Mouse (Mus musculus): Measurements from ENCODE around the gene Smarcd3. TPM values are rescaled to one million over a fixed set of nuclear protein-coding genes. Genes with fewer than 3 reads are reported as not detected.

Smarcd3 gene
- polyA plus RNA-seq, 1 experiment = 9.0 TPM

DNA sequence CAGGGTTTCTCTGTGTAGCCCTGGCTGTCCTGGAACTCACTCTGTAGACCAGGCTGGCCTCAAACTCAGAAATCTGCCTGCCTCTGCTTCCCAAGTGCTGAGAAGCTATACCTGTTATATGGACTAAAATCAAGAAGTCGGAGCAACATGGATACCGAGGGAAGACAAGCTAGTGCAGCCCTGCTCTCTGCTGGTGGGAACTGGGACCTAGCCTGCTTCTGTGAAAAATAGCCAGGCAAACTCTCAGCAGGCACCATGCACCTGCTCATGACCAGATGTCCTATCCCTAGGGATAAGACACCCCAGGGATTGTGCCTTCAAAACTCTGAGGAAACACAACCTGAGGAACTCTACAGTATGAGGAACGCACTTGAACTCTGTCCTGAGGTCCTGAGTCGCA lies 12.8 kb upstream of the Smarcd3 start:
- WGBS = 77% methylated on average over 4 of the region's 4 CpGs
- TF ChIP-seq CTCF (IDR thresholded peaks at IDR 0.05; ENCODE audit: extremely low read depth, insufficient read length, insufficient replicate concordance, low read depth, low read length) (no peak), POLR2A (IDR thresholded peaks at IDR 0.05; ENCODE audit: low read depth, low read length) (no peak)
- no peaks in the 10 kb centered on the region; the same call in 1 of the 2 replicates for H3K27me3 ChIP-seq (ENCODE audit: control insufficient read depth, insufficient read depth, low read length)
- no peak overlapping the region for H3K4me3 ChIP-seq (ENCODE audit: low read depth, low read length)
- 0 out of 2 replicates have a peak, but pooled peaks cover 2% of the 10 kb centered on the region for H3K4me1 ChIP-seq (ENCODE audit: control insufficient read depth, insufficient read depth, insufficient read length, low read length)
- no peaks in the 10 kb centered on the region for H3K36me3 ChIP-seq (ENCODE audit: control insufficient read depth, insufficient read depth, low read length)
- H3K27ac ChIP-seq (ENCODE audit: insufficient read depth, low read depth, low read length) = no peak overlapping the region

- Histone ChIP-seq H3K36me3 (ENCODE audit: control insufficient read depth, insufficient read depth, low read length) (no peaks in the 10 kb centered on the region), H3K4me1 (ENCODE audit: control insufficient read depth, insufficient read depth, insufficient read length, low read length) (0 out of 2 replicates have a peak, but pooled peaks cover 2% of the 10 kb centered on the region), H3K27ac (ENCODE audit: insufficient read depth, low read depth, low read length) (no peak overlapping the region), H3K4me3 (ENCODE audit: low read depth, low read length) (no peak overlapping the region), H3K27me3 (ENCODE audit: control insufficient read depth, insufficient read depth, low read length) (no peaks in the 10 kb centered on the region; the same call in 1 of the 2 replicates)
- 74% methylated on average over 6 of the region's 6 CpGs for WGBS
- no peak for TF ChIP-seq POLR2A (IDR thresholded peaks at IDR 0.05; ENCODE audit: low read depth, low read length)
- TF ChIP-seq CTCF (IDR thresholded peaks at IDR 0.05; ENCODE audit: extremely low read depth, insufficient read length, insufficient replicate concordance, low read depth, low read length) = no peak
Measured at GRCm38 (mm10) chr5:24635526-24636141, 11.4 kb upstream of the Smarcd3 start.

- TF ChIP-seq CTCF (IDR thresholded peaks at IDR 0.05; ENCODE audit: extremely low read depth, insufficient read length, insufficient replicate concordance, low read depth, low read length) = no peak
- no peak for TF ChIP-seq POLR2A (IDR thresholded peaks at IDR 0.05; ENCODE audit: low read depth, low read length)
Measured at GRCm38 (mm10) chr5:24635093-24635492, 10.9 kb upstream of the Smarcd3 start.

DNA sequence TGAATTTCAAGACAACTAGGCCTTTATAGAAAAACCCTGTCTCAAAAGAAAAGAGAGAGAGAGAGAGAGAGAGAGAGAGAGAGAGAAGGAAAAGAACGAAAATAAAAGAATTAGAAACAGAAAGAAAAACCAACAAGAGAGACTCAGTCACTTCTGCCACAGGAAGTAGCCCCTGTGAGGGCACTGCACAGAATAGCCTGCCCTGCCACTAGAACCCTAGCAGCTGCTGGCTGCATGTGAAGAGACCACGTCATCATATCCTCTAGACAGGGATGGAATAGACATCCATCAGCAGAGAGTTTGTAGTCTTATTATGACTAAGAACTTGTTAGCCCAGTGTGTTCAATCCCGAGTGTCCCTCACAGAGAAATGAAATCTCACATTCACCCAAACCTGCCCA lies 5.5 kb upstream of the Smarcd3 start:
- TF ChIP-seq CTCF (IDR thresholded peaks at IDR 0.05; ENCODE audit: extremely low read depth, insufficient read length, insufficient replicate concordance, low read depth, low read length) (no peak), POLR2A (IDR thresholded peaks at IDR 0.05; ENCODE audit: low read depth, low read length) (no peak)
- WGBS = 50% methylated on average over 3 of the region's 3 CpGs
- H3K4me3 ChIP-seq (ENCODE audit: low read depth, low read length) = no peak overlapping the region
- H3K27ac ChIP-seq (ENCODE audit: insufficient read depth, low read depth, low read length) = no peak overlapping the region
- H3K36me3 ChIP-seq (ENCODE audit: control insufficient read depth, insufficient read depth, low read length) = no peaks in the 10 kb centered on the region
- H3K4me1 ChIP-seq (ENCODE audit: control insufficient read depth, insufficient read depth, insufficient read length, low read length) = no peaks in the 10 kb centered on the region
- no peaks in the 10 kb centered on the region for H3K27me3 ChIP-seq (ENCODE audit: control insufficient read depth, insufficient read depth, low read length)

More at GRCm38 (mm10) chr5:24635093-24635492, 10.9 kb upstream of the Smarcd3 start:
- 0 out of 2 replicates have a peak, but pooled peaks cover 2% of the 10 kb centered on the region for H3K4me1 ChIP-seq (ENCODE audit: control insufficient read depth, insufficient read depth, insufficient read length, low read length)
- H3K27me3 ChIP-seq (ENCODE audit: control insufficient read depth, insufficient read depth, low read length) = no peaks in the 10 kb centered on the region; the same call in 1 of the 2 replicates
- H3K4me3 ChIP-seq (ENCODE audit: low read depth, low read length) = no peak overlapping the region
- no peak overlapping the region for H3K27ac ChIP-seq (ENCODE audit: insufficient read depth, low read depth, low read length)
- H3K36me3 ChIP-seq (ENCODE audit: control insufficient read depth, insufficient read depth, low read length) = no peaks in the 10 kb centered on the region
- WGBS = 23% methylated on average over 1 of the region's 1 CpGs

GRCm38 (mm10) chr5:24624822-24625120 lies 560 bp upstream of the Smarcd3 start:
- WGBS = 56% methylated on average over 4 of the region's 4 CpGs
- H3K27me3 ChIP-seq (ENCODE audit: control insufficient read depth, insufficient read depth, low read length) = no peaks in the 10 kb centered on the region
- H3K36me3 ChIP-seq (ENCODE audit: control insufficient read depth, insufficient read depth, low read length) = no peaks in the 10 kb centered on the region
- H3K4me1 ChIP-seq (ENCODE audit: control insufficient read depth, insufficient read depth, insufficient read length, low read length) = no peaks in the 10 kb centered on the region
- no peak overlapping the region for H3K27ac ChIP-seq (ENCODE audit: insufficient read depth, low read depth, low read length)
- H3K4me3 ChIP-seq (ENCODE audit: low read depth, low read length) = no peak overlapping the region
- TF ChIP-seq POLR2A (IDR thresholded peaks at IDR 0.05; ENCODE audit: low read depth, low read length) = no peak
- TF ChIP-seq CTCF (IDR thresholded peaks at IDR 0.05; ENCODE audit: extremely low read depth, insufficient read length, insufficient replicate concordance, low read depth, low read length) = no peak

- peak overlapping the region; percentile 59 for H3K4me3 ChIP-seq (ENCODE audit: low read depth, low read length)
- H3K27me3 ChIP-seq (ENCODE audit: control insufficient read depth, insufficient read depth, low read length) = no peaks in the 10 kb centered on the region
- H3K4me1 ChIP-seq (ENCODE audit: control insufficient read depth, insufficient read depth, insufficient read length, low read length) = no peaks in the 10 kb centered on the region
- no peak for TF ChIP-seq POLR2A (IDR thresholded peaks at IDR 0.05; ENCODE audit: low read depth, low read length)
- TF ChIP-seq CTCF (IDR thresholded peaks at IDR 0.05; ENCODE audit: extremely low read depth, insufficient read length, insufficient replicate concordance, low read depth, low read length) = no peak
- H3K27ac ChIP-seq (ENCODE audit: insufficient read depth, low read depth, low read length) = no peak overlapping the region
- no peaks in the 10 kb centered on the region for H3K36me3 ChIP-seq (ENCODE audit: control insufficient read depth, insufficient read depth, low read length)
- 23% methylated on average over 8 of the region's 8 CpGs for WGBS
Measured at GRCm38 (mm10) chr5:24623041-24623985, 898 bp downstream of the Smarcd3 start.
